Mouse (Mus musculus): ENCODE measurements around the gene Zfp704. TPM values are rescaled to one million over a fixed set of nuclear protein-coding genes. Genes with fewer than 3 reads are reported as not detected.

Gene Zfp704
- polyA plus RNA-seq, 1 experiment from 2014 or later = 11.1 TPM

DNA sequence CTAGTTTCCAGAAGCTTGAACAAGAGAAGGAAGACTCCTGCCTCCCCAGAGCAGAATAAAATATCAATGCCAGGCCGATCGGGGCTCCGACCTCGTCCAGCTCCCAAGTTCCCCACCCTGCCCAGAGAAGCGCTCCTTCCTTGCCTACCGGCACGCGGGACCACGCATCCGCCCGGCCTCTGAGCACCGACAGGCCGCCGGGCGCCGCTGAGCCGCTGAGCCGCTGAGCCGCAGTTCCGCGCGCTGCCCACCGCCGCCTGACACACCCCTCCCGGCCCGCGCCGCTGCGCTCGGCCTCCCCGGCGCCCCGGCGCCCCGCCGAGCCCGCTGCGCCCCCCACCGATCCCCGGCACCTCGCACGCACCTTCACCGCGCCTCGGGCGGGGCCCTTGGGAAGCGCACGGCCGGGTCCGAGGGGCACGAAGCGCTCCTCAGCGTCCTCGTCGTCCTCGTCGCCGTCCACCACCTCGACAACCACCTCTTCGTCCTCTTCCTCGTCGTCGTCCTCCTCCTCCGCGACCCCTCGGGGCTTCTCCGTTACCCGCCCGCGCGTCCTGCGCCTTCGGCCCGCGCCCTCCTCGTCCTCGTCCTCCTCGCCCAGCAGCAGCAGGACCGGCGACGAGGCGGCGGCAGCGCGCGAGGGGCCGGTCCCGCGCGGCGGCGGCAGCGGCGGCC, 842 bp downstream of the Zfp704 start:
- Histone ChIP-seq H3K4me1 (peaks cover 57% of the 10 kb centered on the region), H3K4me3 (peak overlapping the region; percentile 90), H3K9ac (peak overlapping the region; percentile 92), H3K27me3 (no peaks in the 10 kb centered on the region), H3K9me3 (no peaks in the 10 kb centered on the region), H3K36me3 (no peaks in the 10 kb centered on the region), H3K4me2 (replicated peaks) (peak overlapping the region; percentile 86), H3K27ac (peak overlapping the region; percentile 93)
- WGBS = under 1% methylated on average over 53 of the region's 94 CpGs
- ATAC-seq (ENCODE audit: low FRiP score, low read depth) = peak; percentile 25; the same call in 1 of the 2 replicates

DNA sequence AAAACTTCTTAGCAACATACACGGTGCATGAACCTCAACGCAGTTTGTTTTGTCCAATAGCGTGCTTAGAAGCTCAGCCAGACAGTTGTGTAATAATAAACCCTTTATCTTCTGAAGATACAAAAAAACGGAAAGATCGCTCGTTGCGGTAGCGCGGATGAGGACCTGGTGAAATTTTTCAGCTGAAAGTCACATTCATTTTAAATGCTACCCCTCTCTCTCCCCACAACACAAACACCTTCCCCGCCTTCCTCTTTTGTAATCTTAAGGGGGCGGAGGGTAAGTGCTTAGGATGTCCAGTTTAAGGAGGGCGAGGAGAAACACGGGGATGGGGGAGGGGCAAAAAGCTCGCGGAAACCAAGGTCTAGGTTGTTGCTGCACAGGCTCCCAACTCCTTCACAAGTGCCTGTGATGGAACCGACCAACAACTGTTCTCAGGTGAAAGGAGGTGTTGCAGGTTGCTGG, 1.4 kb downstream of the Zfp704 start:
- H3K4me1 ChIP-seq = peaks cover 58% of the 10 kb centered on the region
- ATAC-seq (ENCODE audit: low FRiP score, low read depth) = peak; percentile 21; the same call in 1 of the 2 replicates
- WGBS = 1% methylated on average over 16 of the region's 16 CpGs
- no peaks in the 10 kb centered on the region for H3K27me3 ChIP-seq
- H3K9ac ChIP-seq = peak overlapping the region; percentile 92
- H3K36me3 ChIP-seq = no peaks in the 10 kb centered on the region
- no peaks in the 10 kb centered on the region for H3K9me3 ChIP-seq
- peak overlapping the region; percentile 93; the same call in 1 of the 2 replicates for H3K27ac ChIP-seq
- H3K4me2 ChIP-seq (replicated peaks) = peak overlapping the region; percentile 86
- peak overlapping the region; percentile 90 for H3K4me3 ChIP-seq

DNA sequence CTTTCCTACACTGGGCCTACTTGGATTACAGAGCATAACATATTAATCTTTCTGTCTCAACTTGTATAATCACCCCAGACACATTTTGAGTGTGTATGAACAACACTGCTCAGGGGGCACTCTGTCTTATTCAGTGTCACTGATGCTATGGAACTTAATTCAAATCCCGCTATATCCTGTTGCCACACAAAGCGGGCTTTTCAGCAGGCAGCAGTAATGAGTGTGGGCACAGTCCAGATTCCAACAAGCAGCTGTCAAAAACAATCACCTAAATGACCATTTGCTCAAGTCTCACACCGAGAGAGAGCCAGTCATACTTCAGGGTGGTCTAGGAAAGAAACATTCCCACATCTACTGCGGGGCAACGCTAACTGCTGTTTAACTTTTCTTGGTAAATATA, 2.2 kb downstream of the Zfp704 start:
- Histone ChIP-seq H3K4me3 (peak overlapping the region; percentile 90), H3K36me3 (no peaks in the 10 kb centered on the region), H3K9me3 (no peaks in the 10 kb centered on the region), H3K4me2 (replicated peaks) (peak overlapping the region; percentile 86), H3K27ac (no peak overlapping the region), H3K4me1 (peaks cover 56% of the 10 kb centered on the region), H3K27me3 (no peaks in the 10 kb centered on the region), H3K9ac (no peak overlapping the region)
- WGBS = 31% methylated on average over 5 of the region's 5 CpGs
- ATAC-seq (ENCODE audit: low FRiP score, low read depth) = no peak

DNA sequence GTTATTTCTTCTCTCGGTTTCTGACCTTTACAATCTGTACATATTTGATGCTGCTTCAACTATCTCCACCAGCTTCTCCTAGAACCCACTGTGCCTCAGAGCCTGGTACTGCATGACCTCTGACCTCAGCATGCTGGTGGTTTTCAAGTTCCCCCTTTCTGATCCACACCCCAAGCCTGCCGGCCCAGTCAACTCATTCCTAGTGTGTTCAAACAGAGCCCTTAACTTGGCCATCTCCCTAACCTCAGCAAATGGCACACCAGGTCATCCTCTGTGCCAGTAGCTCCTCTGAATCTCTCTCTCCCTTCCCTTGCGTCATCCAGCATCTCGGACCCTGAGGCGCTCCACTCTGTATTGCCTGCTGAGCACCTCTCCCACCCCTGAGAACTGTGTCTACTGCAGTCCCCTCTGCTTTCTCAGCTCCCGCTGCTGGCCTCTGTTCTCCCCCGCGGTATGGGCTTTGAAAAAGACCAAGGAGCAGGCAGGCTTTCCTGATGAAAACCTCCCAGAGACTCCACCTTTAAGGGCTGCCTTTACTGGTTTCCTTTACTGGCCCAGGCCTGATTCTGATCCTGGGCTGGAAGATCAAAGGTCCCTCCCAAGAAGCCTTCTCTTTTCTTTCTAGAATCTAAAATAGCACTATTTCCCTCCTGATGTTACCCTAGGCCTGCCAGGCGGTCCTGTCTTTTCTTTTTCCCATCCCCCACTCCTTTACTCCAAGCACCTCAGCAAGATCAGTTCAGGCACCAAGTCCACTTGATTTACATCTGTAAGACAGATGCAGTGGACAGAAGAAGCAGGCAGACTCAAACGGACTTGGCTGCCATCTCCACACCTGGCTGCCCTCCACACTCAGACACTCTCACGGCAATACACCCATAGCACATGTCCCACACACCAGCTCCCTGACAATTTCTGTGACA, 3.8 kb downstream of the Zfp704 start:
- Histone ChIP-seq H3K27me3 (no peaks in the 10 kb centered on the region), H3K4me3 (no peak overlapping the region), H3K9me3 (no peaks in the 10 kb centered on the region), H3K9ac (peak overlapping the region; percentile 25; the same call in 1 of the 2 replicates), H3K4me2 (replicated peaks) (peak overlapping the region; percentile 21), H3K27ac (no peak overlapping the region), H3K4me1 (peaks cover 53% of the 10 kb centered on the region), H3K36me3 (no peaks in the 10 kb centered on the region)
- ATAC-seq (ENCODE audit: low FRiP score, low read depth) = no peak
- 26% methylated on average over 11 of the region's 11 CpGs for WGBS

DNA sequence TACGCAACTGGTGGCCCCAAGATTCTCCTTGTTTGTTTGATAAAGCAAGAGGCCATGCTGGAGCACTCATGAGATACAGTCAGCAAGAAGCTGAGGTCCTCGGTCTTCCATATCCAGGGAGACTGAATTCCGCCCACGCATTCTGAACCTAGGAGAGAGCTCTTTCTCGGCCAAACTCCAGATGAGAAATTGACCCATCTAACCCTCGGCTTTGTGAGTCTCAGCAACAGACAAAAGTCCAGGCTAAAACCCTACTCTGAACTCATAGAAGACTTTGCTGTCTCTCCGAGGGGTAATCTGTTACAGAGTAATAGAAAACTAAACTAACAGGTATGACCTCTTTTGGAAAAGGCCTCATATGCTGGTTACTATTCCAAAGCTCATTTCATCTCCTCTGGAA, 4.9 kb downstream of the Zfp704 start:
- Histone ChIP-seq H3K4me2 (replicated peaks) (no peak overlapping the region), H3K4me1 (peaks cover 54% of the 10 kb centered on the region), H3K9me3 (no peaks in the 10 kb centered on the region), H3K9ac (no peak overlapping the region), H3K27ac (no peak overlapping the region), H3K27me3 (no peaks in the 10 kb centered on the region), H3K4me3 (no peak overlapping the region), H3K36me3 (no peaks in the 10 kb centered on the region)
- no peak for ATAC-seq (ENCODE audit: low FRiP score, low read depth)
- 86% methylated on average over 7 of the region's 7 CpGs for WGBS

DNA sequence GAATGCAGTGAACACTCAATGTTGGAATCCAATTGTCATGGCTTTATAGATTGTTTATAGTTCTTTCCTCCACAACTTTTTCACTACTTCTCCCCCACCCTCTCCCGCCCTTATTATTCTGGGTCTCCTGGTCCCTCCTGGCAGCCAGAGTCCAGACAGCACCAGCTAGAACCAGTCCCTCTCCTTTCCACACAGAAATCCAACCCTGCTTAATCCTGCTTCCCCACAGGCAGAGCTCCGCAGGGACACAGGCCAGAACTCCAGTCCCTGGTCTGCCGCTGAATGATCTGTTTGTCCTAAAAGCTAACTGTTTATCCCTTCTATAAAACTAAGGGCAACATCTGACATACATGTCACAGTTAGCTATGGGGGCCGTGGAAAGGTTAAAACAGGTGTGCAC, 6.0 kb downstream of the Zfp704 start:
- no peak overlapping the region for H3K27ac ChIP-seq
- no peak overlapping the region for H3K9ac ChIP-seq
- H3K4me3 ChIP-seq = no peak overlapping the region
- no peak for ATAC-seq (ENCODE audit: low FRiP score, low read depth)
- no peaks in the 10 kb centered on the region for H3K9me3 ChIP-seq
- H3K4me1 ChIP-seq = peaks cover 61% of the 10 kb centered on the region
- WGBS = 54% methylated on average over 4 of the region's 4 CpGs
- H3K27me3 ChIP-seq = no peaks in the 10 kb centered on the region
- no peaks in the 10 kb centered on the region for H3K36me3 ChIP-seq
- no peak overlapping the region for H3K4me2 ChIP-seq (replicated peaks)

DNA sequence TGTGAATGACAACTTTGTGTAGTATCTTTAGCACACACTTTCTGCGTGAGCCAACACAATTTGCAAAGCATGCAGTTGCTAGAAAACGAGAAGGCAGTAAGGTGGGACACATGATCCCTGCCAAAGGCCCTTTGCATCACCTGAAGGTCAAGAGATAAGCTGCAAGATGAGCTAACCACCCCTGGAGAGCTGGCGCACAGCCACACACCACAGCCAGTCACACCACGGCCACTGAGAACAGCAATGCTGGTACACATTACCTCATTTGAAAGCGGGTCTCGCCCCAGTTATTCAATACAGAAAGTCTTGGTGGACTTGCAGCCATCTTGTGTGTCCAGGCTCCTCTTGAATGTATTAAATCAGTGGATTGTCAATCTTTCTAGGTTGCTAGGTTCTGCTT, 9.3 kb downstream of the Zfp704 start:
- H3K27ac ChIP-seq = no peak overlapping the region
- H3K4me1 ChIP-seq = peaks cover 52% of the 10 kb centered on the region
- H3K4me3 ChIP-seq = no peak overlapping the region
- no peaks in the 10 kb centered on the region for H3K9me3 ChIP-seq
- no peaks in the 10 kb centered on the region for H3K27me3 ChIP-seq
- 75% methylated on average over 6 of the region's 6 CpGs for WGBS
- ATAC-seq (ENCODE audit: low FRiP score, low read depth) = no peak
- 0 out of 2 replicates have a peak, but pooled peaks cover 4% of the 10 kb centered on the region for H3K36me3 ChIP-seq
- H3K4me2 ChIP-seq (replicated peaks) = no peak overlapping the region
- no peak overlapping the region for H3K9ac ChIP-seq

DNA sequence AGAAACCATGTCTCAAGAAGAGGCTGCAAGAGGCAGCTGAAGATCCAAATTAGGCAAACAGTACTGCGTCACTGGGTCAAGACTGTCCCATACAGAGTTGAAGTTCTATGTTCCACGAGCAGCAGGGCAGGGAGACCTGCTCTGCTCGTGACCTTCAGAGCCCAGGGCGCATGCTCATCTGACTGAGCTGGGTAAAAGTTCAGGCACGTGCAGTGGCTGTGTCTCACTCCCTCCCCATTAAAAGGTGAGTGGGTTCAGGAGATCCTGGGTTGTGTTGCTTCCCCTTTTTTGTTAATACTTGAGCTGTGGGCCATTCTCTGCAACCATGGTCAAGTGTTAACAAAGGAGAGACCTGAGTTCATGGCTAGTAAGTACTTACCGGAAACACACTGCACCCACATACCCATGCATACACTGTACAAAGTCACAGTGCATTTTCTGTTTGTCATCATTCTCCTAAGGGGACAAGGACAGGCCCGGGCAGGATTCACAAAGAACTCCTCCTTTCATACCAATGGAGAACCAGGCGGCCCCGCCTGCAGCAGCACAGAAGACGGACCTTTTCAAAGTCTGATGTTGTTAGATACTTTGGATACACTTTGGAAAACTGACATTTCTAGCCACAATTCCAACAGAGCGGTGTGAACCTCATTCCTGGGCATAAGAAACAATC, 10.0 kb downstream of the Zfp704 start:
- WGBS = 82% methylated on average over 11 of the region's 11 CpGs
- H3K4me3 ChIP-seq = no peak overlapping the region
- 0 out of 2 replicates have a peak, but pooled peaks cover 4% of the 10 kb centered on the region for H3K36me3 ChIP-seq
- no peak overlapping the region for H3K4me2 ChIP-seq (replicated peaks)
- no peaks in the 10 kb centered on the region for H3K9me3 ChIP-seq
- peaks cover 49% of the 10 kb centered on the region for H3K4me1 ChIP-seq
- H3K27me3 ChIP-seq = no peaks in the 10 kb centered on the region
- H3K27ac ChIP-seq = no peak overlapping the region
- no peak for ATAC-seq (ENCODE audit: low FRiP score, low read depth)
- no peak overlapping the region for H3K9ac ChIP-seq

DNA sequence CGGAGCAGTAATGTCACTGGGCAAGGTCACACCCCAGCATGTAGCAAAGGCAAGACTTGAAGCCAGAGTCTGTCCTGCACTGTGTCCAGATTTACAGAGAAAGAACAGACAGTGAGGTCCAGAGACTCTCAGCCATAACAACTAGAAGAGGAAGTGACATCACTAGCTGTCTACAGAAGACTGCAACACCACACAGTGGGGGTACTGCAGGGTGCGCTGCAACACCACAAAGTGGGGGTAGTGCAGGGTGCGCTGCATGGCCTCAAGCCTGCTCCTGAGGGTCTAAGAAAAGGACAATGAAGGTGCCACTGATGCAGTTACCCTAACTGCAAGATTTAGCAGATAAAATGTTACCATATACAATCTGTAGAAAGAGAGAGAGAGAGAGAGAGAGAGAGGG, 11.8 kb downstream of the Zfp704 start:
- H3K4me3 ChIP-seq = no peak overlapping the region
- WGBS = 91% methylated on average over 3 of the region's 3 CpGs
- no peaks in the 10 kb centered on the region for H3K27me3 ChIP-seq
- no peak for ATAC-seq (ENCODE audit: low FRiP score, low read depth)
- H3K4me1 ChIP-seq = peaks cover 43% of the 10 kb centered on the region
- 0 out of 2 replicates have a peak, but pooled peaks cover 4% of the 10 kb centered on the region for H3K36me3 ChIP-seq
- no peak overlapping the region for H3K9ac ChIP-seq
- no peaks in the 10 kb centered on the region for H3K9me3 ChIP-seq
- H3K4me2 ChIP-seq (replicated peaks) = no peak overlapping the region
- no peak overlapping the region for H3K27ac ChIP-seq

DNA sequence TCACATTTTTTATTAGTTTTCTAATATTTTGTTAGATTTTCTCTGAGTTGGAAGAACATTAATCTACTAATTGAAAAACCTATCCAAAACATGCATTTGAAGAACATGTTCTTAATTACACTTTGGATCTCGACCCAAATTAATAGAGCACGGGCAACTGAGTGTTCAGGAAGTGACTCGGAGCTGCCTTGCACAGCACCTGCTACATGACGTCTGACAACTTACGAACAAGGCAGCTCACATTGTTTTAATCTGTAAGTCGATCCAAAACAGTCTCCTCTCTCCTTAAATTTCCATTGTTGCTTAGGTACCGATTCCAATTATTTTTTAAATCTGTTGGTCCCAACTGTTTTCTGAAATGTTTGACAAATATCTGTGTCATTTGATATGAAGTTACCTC, 15.4 kb downstream of the Zfp704 start:
- Histone ChIP-seq H3K4me2 (replicated peaks) (no peak overlapping the region), H3K4me3 (no peak overlapping the region), H3K27ac (no peak overlapping the region), H3K36me3 (0 out of 2 replicates have a peak, but pooled peaks cover 4% of the 10 kb centered on the region), H3K9ac (no peak overlapping the region), H3K9me3 (no peaks in the 10 kb centered on the region), H3K4me1 (peaks cover 30% of the 10 kb centered on the region), H3K27me3 (no peaks in the 10 kb centered on the region)
- no peak for ATAC-seq (ENCODE audit: low FRiP score, low read depth)
- 22% methylated on average over 7 of the region's 7 CpGs for WGBS

DNA sequence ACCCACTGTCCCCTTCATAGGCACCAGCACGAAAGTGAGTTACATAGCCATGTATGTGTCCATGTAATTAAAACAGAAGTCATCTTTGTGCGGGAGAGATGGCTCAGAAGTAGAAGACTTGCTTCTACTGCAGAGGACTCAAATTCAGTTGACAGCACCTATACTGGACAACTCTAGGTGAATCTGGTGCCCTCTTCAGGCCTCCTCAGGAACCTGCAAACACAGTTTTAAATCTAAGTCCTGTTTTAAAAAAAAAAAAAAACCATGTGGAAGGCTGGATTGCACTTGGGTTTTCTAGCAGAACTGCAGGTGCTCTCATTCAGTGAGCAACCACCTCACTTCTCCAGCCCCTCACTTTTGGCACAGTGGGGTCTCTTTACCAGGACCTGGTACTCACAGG, 16.1 kb downstream of the Zfp704 start:
- Histone ChIP-seq H3K9ac (no peak overlapping the region), H3K27ac (no peak overlapping the region), H3K36me3 (0 out of 2 replicates have a peak, but pooled peaks cover 4% of the 10 kb centered on the region), H3K4me3 (no peak overlapping the region), H3K9me3 (no peaks in the 10 kb centered on the region), H3K4me2 (replicated peaks) (no peak overlapping the region), H3K4me1 (peaks cover 31% of the 10 kb centered on the region), H3K27me3 (no peaks in the 10 kb centered on the region)
- no peak for ATAC-seq (ENCODE audit: low FRiP score, low read depth)
- WGBS = 78% methylated on average over 2 of the region's 2 CpGs
